Mouse (Mus musculus) liver, embryonic 14.5 days (tissue): ENCODE data around the gene Gm4881. TPM values are rescaled to one million over a fixed set of nuclear protein-coding genes. Genes with fewer than 3 reads are reported as not detected.

Experiments
- ATAC-seq: fragments of 200-750 bp; cut with Nextera tagmentation; 2 replicates; pipeline ENCODE4 v1.8.0; 2017; ENCODE audit warnings: moderate number of reproducible peaks, mild to moderate bottlenecking, moderate library complexity; ENCODE audit not compliant: insufficient read depth
- DNase-seq, 3 experiments: peaks; one replicate each; pipeline ENCODE4 v3.0.0-alpha.2; 2012 to 2013; ENCODE audit warnings: low read depth in 3 of 3, low spot score in 3 of 3
- H3K27ac ChIP-seq: fragments of 300-500 bp; sonication (generic); 2 replicates; pipeline ENCODE4 v1.5.1; 2014; ENCODE audit warnings: moderate library complexity, mild to moderate bottlenecking, control low read depth, inconsistent platforms
- H3K27me3 ChIP-seq: fragments of 300-500 bp; sonication (generic); 2 replicates; pipeline ENCODE4 v1.6.1; 2014; ENCODE audit warnings: mild to moderate bottlenecking, low read length, moderate library complexity; ENCODE audit not compliant: control insufficient read depth, insufficient read depth
- H3K36me3 ChIP-seq: fragments of 300-500 bp; sonication (generic); replicated peaks from 2 replicates; pipeline ENCODE4 v1.6.1; 2014; ENCODE audit warnings: low read depth; ENCODE audit not compliant: control insufficient read depth, insufficient read depth
- H3K4me1 ChIP-seq, 2 experiments: fragments of 200-500 bp in 1 of 2; fragments of 300-500 bp in 1 of 2; sonication (generic) in 1 of 2; replicated peaks; 2 replicates each; pipeline ENCODE4 v1.6.1; 2012 to 2014; ENCODE audit warnings: antibody characterized with exemption in 1 of 2, inconsistent platforms in 1 of 2, low read length in 1 of 2; ENCODE audit not compliant: control insufficient read depth in 2 of 2, insufficient read depth in 2 of 2
- H3K4me2 ChIP-seq: fragments of 300-500 bp; sonication (generic); 2 replicates; pipeline ENCODE4 v1.6.1; 2014; ENCODE audit warnings: low read depth, mild to moderate bottlenecking, control low read depth, moderate library complexity
- H3K4me3 ChIP-seq, 2 experiments: fragments of 200-500 bp in 1 of 2; fragments of 300-500 bp in 1 of 2; sonication (generic) in 1 of 2; 2 replicates each; pipeline ENCODE4 v1.5.1; 2012 to 2014; ENCODE audit warnings: low read depth in 2 of 2, low read length in 2 of 2, mild to moderate bottlenecking in 2 of 2, control low read depth in 1 of 2, inconsistent platforms in 1 of 2, moderate library complexity in 1 of 2; ENCODE audit not compliant: insufficient read depth in 1 of 2
- H3K9ac ChIP-seq: fragments of 300-500 bp; sonication (generic); replicated peaks from 2 replicates; pipeline ENCODE4 v1.6.1; 2014; ENCODE audit warnings: mild to moderate bottlenecking, control low read depth, moderate library complexity
- H3K9me3 ChIP-seq: fragments of 300-500 bp; sonication (generic); 2 replicates; pipeline ENCODE4 v1.6.1; 2016; ENCODE audit warnings: low read length, mixed read lengths; ENCODE audit not compliant: control insufficient read depth
- CTCF ChIP-seq: IDR thresholded peaks from 2 replicates; pipeline ENCODE4 v1.5.1; 2016; ENCODE audit warnings: antibody characterized with exemption, low read depth, control low read depth
- EP300 ChIP-seq: IDR thresholded peaks from 2 replicates; pipeline ENCODE4 v1.6.1; 2016; ENCODE audit warnings: antibody characterized with exemption, low read depth
- WGBS: fragments of 180-500 bp; shearing (Covaris S2); extraction: QIAGEN DNeasy Blood & Tissue Kit; methylation state at CpG from one replicate; pipeline ENCODE4 v1.1.7; 2014; ENCODE audit not compliant: insufficient replicate concordance; 5-methylcytosine and 5-hydroxymethylcytosine counted together
- polyA plus RNA-seq, 2 experiments: library from polyadenylated mRNA; depleted of rRNA in 1 of 2; stranded (reverse) in 1 of 2; unstranded in 1 of 2; fragments of >200 nt; fragmentation: Nextera tagmentation in 1 of 2; extraction: Ambion mirVana in 1 of 2; gene quantifications; 2 replicates each; pipeline versions ENCODE4 v1.2.1 to v1.2.3; 2012 to 2014

Gene Gm4881
- polyA plus RNA-seq, 2 experiments: not detected

DNA sequence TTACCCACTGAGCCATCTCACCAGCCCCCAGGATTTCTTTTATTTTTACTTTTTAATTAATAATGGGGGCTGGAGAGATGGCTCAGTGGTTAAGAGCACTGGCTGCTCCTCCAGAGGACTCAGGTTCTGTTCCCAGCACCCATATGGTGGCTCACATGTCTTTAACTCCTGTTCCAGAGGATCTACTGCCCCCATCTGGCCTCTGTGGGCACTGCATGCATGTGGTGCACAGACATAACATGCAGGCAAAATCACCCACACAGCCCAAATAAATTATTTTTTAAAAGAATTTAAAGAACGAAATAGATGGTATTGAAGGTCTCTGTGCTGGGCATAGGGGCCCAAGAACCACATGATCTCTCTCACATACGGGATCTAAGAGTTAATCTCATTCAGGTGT is 40.0 kb upstream of the Gm4881 start:
- no peak for ATAC-seq
- no peak for DNase-seq
- Histone ChIP-seq H3K27me3 (no peaks in the 10 kb centered on the region), H3K4me1 (no peaks in the 10 kb centered on the region), H3K36me3 (no peaks in the 10 kb centered on the region), H3K9ac (no peak overlapping the region), H3K4me2 (no peak overlapping the region), H3K9me3 (no peaks in the 10 kb centered on the region), H3K27ac (no peak overlapping the region), H3K4me3 (no peak overlapping the region)
- TF ChIP-seq EP300 (no peak), CTCF (peak; percentile 46)
- 68% methylated on average over 2 of the region's 2 CpGs for WGBS

GRCm38 (mm10) chr7:24983396-24983795 is 39.1 kb upstream of the Gm4881 start:
- Histone ChIP-seq H3K4me3 (no peak overlapping the region), H3K27me3 (no peaks in the 10 kb centered on the region), H3K36me3 (no peaks in the 10 kb centered on the region), H3K4me2 (no peak overlapping the region), H3K27ac (no peak overlapping the region), H3K9ac (no peak overlapping the region), H3K9me3 (no peaks in the 10 kb centered on the region), H3K4me1 (no peaks in the 10 kb centered on the region)
- ATAC-seq (no peak), DNase-seq (no peak)
- TF ChIP-seq EP300 (no peak), CTCF (no peak)
- 64% methylated on average over 5 of the region's 5 CpGs for WGBS

- Histone ChIP-seq H3K9me3 (no peaks in the 10 kb centered on the region), H3K4me2 (no peak overlapping the region), H3K4me3 (no peak overlapping the region), H3K27ac (no peak overlapping the region), H3K9ac (no peak overlapping the region), H3K4me1 (no peaks in the 10 kb centered on the region), H3K27me3 (no peaks in the 10 kb centered on the region), H3K36me3 (no peaks in the 10 kb centered on the region)
- DNase-seq: no peak
- WGBS: 57% methylated on average over 7 of the region's 7 CpGs
- no peak for ATAC-seq
- no peak for TF ChIP-seq EP300
- TF ChIP-seq CTCF: no peak
These were observed 36.1 kb upstream of the Gm4881 start for GRCm38 (mm10) chr7:24980439-24980838.

DNA sequence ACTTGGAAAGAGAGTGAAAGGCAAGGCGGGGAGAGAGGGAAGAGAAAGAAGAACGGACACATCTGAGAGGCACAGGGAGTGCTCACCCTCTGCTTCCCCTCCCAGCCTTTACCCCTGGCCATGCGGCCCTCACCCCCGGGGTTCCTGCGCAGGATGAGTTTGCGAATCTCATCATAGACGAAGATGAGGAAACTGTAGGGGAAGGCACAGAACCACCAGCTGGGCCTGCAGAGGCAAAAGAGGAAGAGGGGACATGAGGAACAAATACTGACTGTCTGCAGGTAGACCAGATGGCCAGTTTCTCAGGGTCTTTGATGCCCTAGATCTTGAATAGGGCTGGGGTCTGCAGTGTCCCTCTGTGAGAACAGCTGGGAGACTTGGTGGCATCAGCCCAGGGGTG is 34.5 kb upstream of the Gm4881 start:
- Histone ChIP-seq H3K4me1 (no peaks in the 10 kb centered on the region), H3K27ac (no peak overlapping the region), H3K36me3 (no peaks in the 10 kb centered on the region), H3K4me2 (no peak overlapping the region), H3K9ac (no peak overlapping the region), H3K27me3 (no peaks in the 10 kb centered on the region), H3K9me3 (no peaks in the 10 kb centered on the region), H3K4me3 (no peak overlapping the region)
- no peak for DNase-seq
- TF ChIP-seq EP300 (no peak), CTCF (no peak)
- no peak for ATAC-seq
- WGBS: 12% methylated on average over 7 of the region's 7 CpGs

GRCm38 (mm10) chr7:24974893-24975595 is 30.8 kb upstream of the Gm4881 start:
- Histone ChIP-seq H3K27ac (no peak overlapping the region), H3K4me3 (no peak overlapping the region), H3K4me2 (no peak overlapping the region), H3K9ac (no peak overlapping the region), H3K27me3 (no peaks in the 10 kb centered on the region), H3K36me3 (no peaks in the 10 kb centered on the region), H3K4me1 (no peaks in the 10 kb centered on the region; a peak in 1 of 4 replicates), H3K9me3 (no peaks in the 10 kb centered on the region)
- ATAC-seq (no peak), DNase-seq (peak in 2 of 3 experiments; percentile 38 to 46)
- 14% methylated on average over 9 of the region's 9 CpGs for WGBS
- TF ChIP-seq CTCF: peak; percentile 82
- no peak for TF ChIP-seq EP300
